Mouse (Mus musculus) kidney, adult 2 months (tissue): ENCODE data around the gene Gm17374.

Experiments
- CTCF ChIP-seq: fragments of 200-500 bp; conservative IDR thresholded peaks from 2 replicates; pipeline ENCODE4 v1.5.1; 2011; ENCODE audit warnings: low read depth, mild to moderate bottlenecking, control low read depth, low read length, moderate library complexity, mixed read lengths; ENCODE audit not compliant: insufficient read depth, insufficient read length
- POLR2A ChIP-seq: fragments of 200-500 bp; IDR thresholded peaks from one replicate; pipeline ENCODE4 v1.6.1; 2011; ENCODE audit warnings: low read depth, low read length, control low read depth

GRCm38 (mm10) chr2:140104951-140105350 lies 46.9 kb upstream of the Gm17374 start:
- TF ChIP-seq CTCF = no peak
- no peak for TF ChIP-seq POLR2A
